Comparison of ENCODE assay signal across 8 mouse cellular contexts in genomic region chr16:21247871-21248712, GRCm38 (mm10). TPM values are rescaled to one million over a fixed set of nuclear protein-coding genes. Genes with fewer than 3 reads are reported as not detected.
A peak's percentile ranks its signal among the peaks of the same experiment; 100 is the strongest.
DNase-seq lines count a peak whose midpoint lies in the region; ATAC-seq lines count a peak whose summit lies in the region.

No protein-coding gene starts in this region.

- no peak for DNase-seq in liver, embryonic 13.5 days
- no peak for DNase-seq in c-Kit-positive CD71-positive TER-119-positive erythroid progenitor cells, embryonic 14.5 days (ENCODE audit: low spot score)

- H3K27ac ChIP-seq in embryonic facial prominence, embryonic 13.5 days, result peak overlapping the region; percentile 92
- peak overlapping the region; percentile 43 to 75; a peak in 3 of 4 replicates for H3K27ac ChIP-seq in heart, embryonic 14.5 days (replicated peaks in 1 of 2; ENCODE audit: control insufficient read depth in 1 of 2, insufficient read depth in 1 of 2, low read depth in 2 of 2, low read length in 2 of 2)
- H3K27ac ChIP-seq in kidney, embryonic 15.5 days, result peak overlapping the region; percentile 62; the same call in 1 of the 2 replicates
- H3K27ac ChIP-seq in liver, embryonic 13.5 days, result no peak overlapping the region
- H3K27ac ChIP-seq in neural tube, embryonic 13.5 days (replicated peaks), result no peak overlapping the region

- peak overlapping the region; percentile 90 for H3K4me2 ChIP-seq in embryonic facial prominence, embryonic 13.5 days
- H3K4me2 ChIP-seq in heart, embryonic 14.5 days (ENCODE audit: low read length), result peak overlapping the region; percentile 96
- H3K4me2 ChIP-seq in kidney, embryonic 15.5 days, result peak overlapping the region; percentile 86
- H3K4me2 ChIP-seq in liver, embryonic 13.5 days, result peak overlapping the region; percentile 58
- peak overlapping the region; percentile 65 for H3K4me2 ChIP-seq in neural tube, embryonic 13.5 days

- H3K9me3 ChIP-seq in megakaryocyte, embryonic 14.5 days, result no peaks in the 10 kb centered on the region
- H3K9me3 ChIP-seq in embryonic facial prominence, embryonic 13.5 days, result no peaks in the 10 kb centered on the region
- no peaks in the 10 kb centered on the region for H3K9me3 ChIP-seq in heart, embryonic 14.5 days (ENCODE audit: control insufficient read depth, low read length)
- H3K9me3 ChIP-seq in kidney, embryonic 15.5 days (replicated peaks), result no peaks in the 10 kb centered on the region
- H3K9me3 ChIP-seq in liver, embryonic 13.5 days (replicated peaks), result no peaks in the 10 kb centered on the region
- no peaks in the 10 kb centered on the region for H3K9me3 ChIP-seq in neural tube, embryonic 13.5 days

- ATAC-seq in megakaryocyte, adult 5-6 weeks (ENCODE audit: poor library complexity, severe bottlenecking), result no peak
- ATAC-seq in embryonic facial prominence, embryonic 13.5 days (ENCODE audit: insufficient number of reproducible peaks, insufficient read depth, low FRiP score, low TSS enrichment, low read depth), result 0 out of 2 replicates have a peak, but pooled peaks have one; percentile 40
- ATAC-seq in heart, embryonic 14.5 days (ENCODE audit: insufficient number of reproducible peaks, insufficient read depth, low FRiP score, low read depth), result peak; percentile 45
- ATAC-seq in kidney, embryonic 15.5 days (replicated peaks; ENCODE audit: low FRiP score), result no peak
- ATAC-seq in liver, embryonic 13.5 days (ENCODE audit: low read depth), result no peak
- peak; percentile 9; the same call in 1 of the 2 replicates for ATAC-seq in neural tube, embryonic 13.5 days (ENCODE audit: low read depth)

- peaks cover 93% of the 10 kb centered on the region for H3K27me3 ChIP-seq in megakaryocyte, embryonic 14.5 days (replicated peaks)
- no peaks in the 10 kb centered on the region for H3K27me3 ChIP-seq in embryonic facial prominence, embryonic 13.5 days
- peaks cover 5% of the 10 kb centered on the region for H3K27me3 ChIP-seq in heart, embryonic 14.5 days (ENCODE audit: control insufficient read depth, insufficient read depth, low read length)
- H3K27me3 ChIP-seq in kidney, embryonic 15.5 days, result peaks cover 84% of the 10 kb centered on the region
- peaks cover 91% of the 10 kb centered on the region for H3K27me3 ChIP-seq in liver, embryonic 13.5 days
- peaks cover 52% of the 10 kb centered on the region for H3K27me3 ChIP-seq in neural tube, embryonic 13.5 days

- peak overlapping the region; percentile 70 for H3K9ac ChIP-seq in embryonic facial prominence, embryonic 13.5 days
- H3K9ac ChIP-seq in heart, embryonic 14.5 days (ENCODE audit: low read length), result peak overlapping the region; percentile 75
- peak overlapping the region; percentile 39 for H3K9ac ChIP-seq in kidney, embryonic 15.5 days
- no peak overlapping the region for H3K9ac ChIP-seq in liver, embryonic 13.5 days
- H3K9ac ChIP-seq in neural tube, embryonic 13.5 days, result peak overlapping the region; percentile 57

- WGBS in embryonic facial prominence, embryonic 13.5 days, result 4% methylated on average over 38 of the region's 38 CpGs
- WGBS in heart, embryonic 14.5 days, result 12% methylated on average over 38 of the region's 38 CpGs
- 4% methylated on average over 38 of the region's 38 CpGs for WGBS in kidney, embryonic 15.5 days
- WGBS in liver, embryonic 13.5 days (ENCODE audit: insufficient replicate concordance), result 4% methylated on average over 38 of the region's 38 CpGs
- WGBS in neural tube, embryonic 13.5 days, result 3% methylated on average over 38 of the region's 38 CpGs

- H3K4me3 ChIP-seq in megakaryocyte, embryonic 14.5 days (replicated peaks), result peak overlapping the region; percentile 69
- peak overlapping the region; percentile 48 for H3K4me3 ChIP-seq in embryonic facial prominence, embryonic 13.5 days
- H3K4me3 ChIP-seq in heart, embryonic 14.5 days (ENCODE audit: control insufficient read depth in 1 of 2, insufficient read depth in 1 of 2, low read depth in 1 of 2, low read length in 2 of 2), result peak overlapping the region; percentile 45 to 49
- peak overlapping the region; percentile 46 for H3K4me3 ChIP-seq in kidney, embryonic 15.5 days (replicated peaks)
- H3K4me3 ChIP-seq in liver, embryonic 13.5 days (replicated peaks), result peak overlapping the region; percentile 36
- peak overlapping the region; percentile 37 for H3K4me3 ChIP-seq in neural tube, embryonic 13.5 days

- H3K36me3 ChIP-seq in megakaryocyte, embryonic 14.5 days (replicated peaks; ENCODE audit: low read length), result no peaks in the 10 kb centered on the region
- no peaks in the 10 kb centered on the region for H3K36me3 ChIP-seq in embryonic facial prominence, embryonic 13.5 days
- no peaks in the 10 kb centered on the region for H3K36me3 ChIP-seq in heart, embryonic 14.5 days (ENCODE audit: control insufficient read depth, insufficient read depth, low read length)
- H3K36me3 ChIP-seq in kidney, embryonic 15.5 days, result no peaks in the 10 kb centered on the region
- no peaks in the 10 kb centered on the region for H3K36me3 ChIP-seq in liver, embryonic 13.5 days
- H3K36me3 ChIP-seq in neural tube, embryonic 13.5 days, result no peaks in the 10 kb centered on the region

- H3K4me1 ChIP-seq in megakaryocyte, embryonic 14.5 days, result peaks cover 31% of the 10 kb centered on the region
- H3K4me1 ChIP-seq in embryonic facial prominence, embryonic 13.5 days, result peaks cover 85% of the 10 kb centered on the region
- peaks cover 28 to 43% of the 10 kb centered on the region in 2 experiments for H3K4me1 ChIP-seq in heart, embryonic 14.5 days (ENCODE audit: control insufficient read depth in 2 of 2, insufficient read depth in 2 of 2, low read length in 2 of 2)
- H3K4me1 ChIP-seq in kidney, embryonic 15.5 days, result peaks cover 45% of the 10 kb centered on the region
- peaks cover 21% of the 10 kb centered on the region for H3K4me1 ChIP-seq in liver, embryonic 13.5 days (replicated peaks)
- H3K4me1 ChIP-seq in neural tube, embryonic 13.5 days (replicated peaks), result peaks cover 47% of the 10 kb centered on the region

RNA-seq across cellular contexts. Expression of gene Ephb3, which starts 43.5 kb away (rescaled TPM):
- polyA plus RNA-seq in megakaryocyte, embryonic 14.5 days (2012; ENCODE audit: insufficient read depth, low replicate concordance), result 0.39 TPM in 1 of 2 replicates, not detected in the other
- total RNA-seq in megakaryocyte, adult 5-6 weeks (2015), result not detected in 2 replicates
- total RNA-seq in megakaryocyte, adult 5-6 weeks (2017), result 0.16 TPM in 1 of 2 replicates, not detected in the other
- 71.4 and 72.9 TPM in 2 replicates for polyA plus RNA-seq in embryonic facial prominence, embryonic 13.5 days (2015; fragmentation: Nextera tagmentation; extraction: Ambion mirVana)
- 10.9 and 13.6 TPM in 2 replicates for polyA plus RNA-seq in heart, embryonic 14.5 days (2014; fragmentation: Nextera tagmentation; extraction: Ambion mirVana)
- 17.2 and 18.7 TPM in 2 replicates for polyA plus RNA-seq in kidney, embryonic 15.5 days (2015; fragmentation: Nextera tagmentation; extraction: Ambion mirVana)
- 0.91 and 1.0 TPM in 2 replicates for polyA plus RNA-seq in liver, embryonic 13.5 days (2015; fragmentation: Nextera tagmentation; extraction: Ambion mirVana)
- polyA plus RNA-seq in neural tube, embryonic 13.5 days (2015; fragmentation: Nextera tagmentation; extraction: Ambion mirVana), result 13.5 and 14.5 TPM in 2 replicates

Comparison
In these comparisons a context has a peak if more than half of its experiments do, and no peak if none do; other contexts are left out.
1. ATAC-seq: peak in embryonic facial prominence, embryonic 13.5 days (single experiment), heart, embryonic 14.5 days (single experiment) and neural tube, embryonic 13.5 days (single experiment); none in megakaryocyte, adult 5-6 weeks (single experiment), kidney, embryonic 15.5 days (single experiment) and liver, embryonic 13.5 days (single experiment).
2. H3K27ac ChIP-seq: peak in embryonic facial prominence, embryonic 13.5 days (single experiment), heart, embryonic 14.5 days (2 of 2) and kidney, embryonic 15.5 days (single experiment); none in liver, embryonic 13.5 days (single experiment) and neural tube, embryonic 13.5 days (single experiment).
3. Peak in every context shown above with its lines, with median percentiles within 50 percentile points of each other: H3K4me3 ChIP-seq and H3K4me2 ChIP-seq.